Mouse (Mus musculus): ENCODE results near the gene Catsper1. TPM values are rescaled to one million over a fixed set of nuclear protein-coding genes. Genes with fewer than 3 reads are reported as not detected.

The Catsper1 gene
- total RNA-seq, 4 experiments from 2014 or later, result not detected

Other genes with a start within 250 kb of the Catsper1 start
- 10 to 100 TPM; 21.4 to 29.8 (median 25.9) TPM for gene Yif1a, start 247.2 kb upstream of the Catsper1 start, total RNA-seq (2022)
- gene Cnih2, start 237.2 kb upstream of the Catsper1 start, total RNA-seq (2022), result 100 to 1,000 TPM; 417 to 436 (median 422) TPM
- 100 to 1,000 TPM; 154 to 165 (median 160) TPM for gene Rab1b, start 228.7 kb upstream of the Catsper1 start, total RNA-seq (2022)
- gene Klc2, start 217.2 kb upstream of the Catsper1 start, total RNA-seq (2022), result 100 to 1,000 TPM; 215 to 240 (median 227) TPM
- gene Pacs1, start 62.6 kb upstream of the Catsper1 start, total RNA-seq (2022), result 10 to 100 TPM; 50.9 to 59.4 (median 55.3) TPM
- 100 to 1,000 TPM; 202 to 215 (median 208) TPM for gene Sf3b2, start 40.3 kb upstream of the Catsper1 start, total RNA-seq (2022)
- 10 to 100 TPM; 83.2 to 92.3 (median 86.9) TPM for gene Gal3st3, start 37.4 kb upstream of the Catsper1 start, total RNA-seq (2022)
- gene Cst6, start 13.8 kb downstream of the Catsper1 start, total RNA-seq (2022), result 10 to 100 TPM; 10.8 to 18.1 (median 12.5) TPM
- 10 to 100 TPM; 18.6 to 27.4 (median 23.1) TPM for gene Eif1ad, start 31.0 kb downstream of the Catsper1 start, total RNA-seq (2022)
- gene Banf1, start 31.4 kb downstream of the Catsper1 start, total RNA-seq (2022), result 10 to 100 TPM; 74.1 to 85.8 (median 76.2) TPM
- 100 to 1,000 TPM; 103 to 120 (median 114) TPM for gene Sart1, start 53.0 kb downstream of the Catsper1 start, total RNA-seq (2022)
- under 1 TPM in 3 of 4 experiments, not detected in 1; 0.34 to 0.63 (median 0.37) TPM for gene Tsga10ip, start 66.8 kb downstream of the Catsper1 start, total RNA-seq (2022)
- gene Drap1, start 89.2 kb downstream of the Catsper1 start, total RNA-seq (2022), result 100 to 1,000 TPM; 308 to 358 (median 327) TPM
- 10 to 100 TPM; 64.8 to 71.2 (median 67.6) TPM for gene AI837181, start 89.4 kb downstream of the Catsper1 start, total RNA-seq (2022)
- under 1 TPM; 0.20 to 0.67 (median 0.29) TPM for gene Fosl1, start 111.8 kb downstream of the Catsper1 start, total RNA-seq (2022)
- 10 to 100 TPM; 31.7 to 33.1 (median 32.4) TPM for gene Ccdc85b, start 122.2 kb downstream of the Catsper1 start, total RNA-seq (2022)
- 100 to 1,000 TPM in 1 of 4 experiments, 10 to 100 TPM in 3; 93.5 to 109 (median 96.4) TPM for gene Fibp, start 124.9 kb downstream of the Catsper1 start, total RNA-seq (2022)
- under 1 TPM in 3 of 4 experiments, not detected in 1; 0.29 to 0.81 (median 0.77) TPM for gene Ctsw, start 132.8 kb downstream of the Catsper1 start, total RNA-seq (2022)
- 10 to 100 TPM; 14.4 to 23.9 (median 22.1) TPM for gene Efemp2, start 138.2 kb downstream of the Catsper1 start, total RNA-seq (2022)
- gene Mus81, start 152.7 kb downstream of the Catsper1 start, total RNA-seq (2022), result 10 to 100 TPM; 29.0 to 38.5 (median 33.8) TPM
- gene Cfl1, start 154.7 kb downstream of the Catsper1 start, total RNA-seq (2022), result 1,000 to 10,000 TPM; 1,240 to 1,334 (median 1,291) TPM
- 10 to 100 TPM in 2 of 4 experiments, 1 to 10 TPM in 2; 7.4 to 12.1 (median 9.6) TPM for gene 1700020D05Rik, start 168.0 kb downstream of the Catsper1 start, total RNA-seq (2022)
- 10 to 100 TPM; 86.8 to 95.2 (median 88.6) TPM for gene Snx32, start 174.8 kb downstream of the Catsper1 start, total RNA-seq (2022)
- gene Ovol1, start 224.9 kb downstream of the Catsper1 start, total RNA-seq (2022), result not detected
- gene Ap5b1, start 232.3 kb downstream of the Catsper1 start, total RNA-seq (2022), result 1 to 10 TPM; 5.8 to 8.7 (median 6.6) TPM

Measured in layer of hippocampus, adult 8-10 months (tissue).